Mouse (Mus musculus) liver, embryonic 11.5 days (tissue): ENCODE measurements around the gene Nod2. TPM values are rescaled to one million over a fixed set of nuclear protein-coding genes. Genes with fewer than 3 reads are reported as not detected.
A peak's percentile ranks its signal among the peaks of the same experiment; 100 is the strongest.

ENCODE experiments used
- ATAC-seq: fragments of 200-750 bp; cut with Nextera tagmentation; replicated peaks from 2 replicates; pipeline ENCODE4 v1.8.0; 2017; ENCODE audit warnings: moderate number of reproducible peaks, mild to moderate bottlenecking, moderate TSS enrichment, moderate library complexity; ENCODE audit not compliant: low FRiP score
- DNase-seq: peaks from one replicate; pipeline ENCODE4 v3.0.0-alpha.2; 2017; ENCODE audit warnings: low spot score
- H3K27ac ChIP-seq: fragments of 300-500 bp; sonication (generic); 2 replicates; pipeline ENCODE4 v1.5.1; 2014; ENCODE audit warnings: mild to moderate bottlenecking, low read depth, low read length, control low read depth
- H3K27me3 ChIP-seq: fragments of 300-500 bp; sonication (generic); replicated peaks from 2 replicates; pipeline ENCODE4 v1.6.1; 2014; ENCODE audit warnings: low read length, mixed read lengths; ENCODE audit not compliant: control insufficient read depth, insufficient read depth
- H3K36me3 ChIP-seq: fragments of 300-500 bp; sonication (generic); 2 replicates; pipeline ENCODE4 v1.6.1; 2014; ENCODE audit warnings: mild to moderate bottlenecking, low read length, moderate library complexity, mixed read lengths; ENCODE audit not compliant: control insufficient read depth, insufficient read depth
- H3K4me1 ChIP-seq: fragments of 300-500 bp; sonication (generic); replicated peaks from 2 replicates; pipeline ENCODE4 v1.6.1; 2014; ENCODE audit warnings: low read length, mixed read lengths; ENCODE audit not compliant: control insufficient read depth, insufficient read depth
- H3K4me2 ChIP-seq: fragments of 300-500 bp; sonication (generic); 2 replicates; pipeline ENCODE4 v1.6.1; 2014; ENCODE audit warnings: mild to moderate bottlenecking, control low read depth, moderate library complexity
- H3K4me3 ChIP-seq: fragments of 300-500 bp; sonication (generic); 2 replicates; pipeline ENCODE4 v1.5.1; 2014; ENCODE audit warnings: low read depth, low read length, control low read depth
- H3K9ac ChIP-seq: fragments of 300-500 bp; sonication (generic); 2 replicates; pipeline ENCODE4 v1.6.1; 2014; ENCODE audit warnings: low read depth, low read length, control low read depth
- H3K9me3 ChIP-seq: fragments of 300-500 bp; sonication (generic); 2 replicates; pipeline ENCODE4 v1.6.1; 2016; ENCODE audit warnings: low read length, inconsistent platforms, mixed read lengths; ENCODE audit not compliant: control insufficient read depth
- WGBS: fragments of 180-500 bp; shearing (Covaris S2); extraction: QIAGEN DNeasy Blood & Tissue Kit; methylation state at CpG from one replicate; pipeline ENCODE4 v1.1.7; 2014; 5-methylcytosine and 5-hydroxymethylcytosine counted together
- polyA plus RNA-seq: library from polyadenylated mRNA; unstranded; fragments of >200 nt; fragmentation: Nextera tagmentation; extraction: Ambion mirVana; gene quantifications from 2 replicates; pipeline ENCODE4 v1.2.1, GENCODE M21; 2014

The Nod2 gene
- polyA plus RNA-seq, 1 experiment from 2014 or later = 0.15 TPM

GRCm38 (mm10) chr8:88627265-88627991 lies 19.7 kb upstream of the Nod2 start:
- Histone ChIP-seq H3K9me3 (no peaks in the 10 kb centered on the region), H3K36me3 (no peaks in the 10 kb centered on the region), H3K4me2 (peak overlapping the region; percentile 83), H3K4me3 (peak overlapping the region; percentile 51), H3K27me3 (peaks cover 41% of the 10 kb centered on the region), H3K27ac (no peak overlapping the region), H3K9ac (peak overlapping the region; percentile 56), H3K4me1 (peaks cover 5% of the 10 kb centered on the region; the same call in 1 of the 2 replicates)
- DNase-seq = peak; percentile 55
- under 1% methylated on average over 105 of the region's 105 CpGs for WGBS
- peak; percentile 48 for ATAC-seq

GRCm38 (mm10) chr8:88628001-88628774 lies 18.9 kb upstream of the Nod2 start:
- H3K4me2 ChIP-seq = peak overlapping the region; percentile 83
- H3K27me3 ChIP-seq = peaks cover 41% of the 10 kb centered on the region
- ATAC-seq (no peak), DNase-seq (no peak)
- peaks cover 5% of the 10 kb centered on the region; the same call in 1 of the 2 replicates for H3K4me1 ChIP-seq
- H3K4me3 ChIP-seq = peak overlapping the region; percentile 51; the same call in 1 of the 2 replicates
- H3K9ac ChIP-seq = no peak overlapping the region; the same call in 1 of the 2 replicates
- no peaks in the 10 kb centered on the region for H3K36me3 ChIP-seq
- H3K27ac ChIP-seq = no peak overlapping the region
- WGBS = 65% methylated on average over 14 of the region's 14 CpGs
- H3K9me3 ChIP-seq = no peaks in the 10 kb centered on the region

GRCm38 (mm10) chr8:88630225-88630624 lies 16.9 kb upstream of the Nod2 start:
- no peak overlapping the region for H3K9ac ChIP-seq
- H3K4me2 ChIP-seq = no peak overlapping the region
- no peak overlapping the region for H3K27ac ChIP-seq
- H3K9me3 ChIP-seq = no peaks in the 10 kb centered on the region
- H3K36me3 ChIP-seq = no peaks in the 10 kb centered on the region
- ATAC-seq = no peak
- H3K27me3 ChIP-seq = peaks cover 40% of the 10 kb centered on the region
- no peak overlapping the region for H3K4me3 ChIP-seq
- whole genome bisulfite sequencing = 59% methylated on average over 4 of the region's 4 CpGs
- peaks cover 5% of the 10 kb centered on the region; the same call in 1 of the 2 replicates for H3K4me1 ChIP-seq
- DNase-seq = no peak

- DNase-seq (no peak), ATAC-seq (no peak)
- H3K4me3 ChIP-seq = no peak overlapping the region
- H3K4me2 ChIP-seq = no peak overlapping the region
- peaks cover 5% of the 10 kb centered on the region; the same call in 1 of the 2 replicates for H3K4me1 ChIP-seq
- H3K9me3 ChIP-seq = no peaks in the 10 kb centered on the region
- no peak overlapping the region for H3K27ac ChIP-seq
- no peaks in the 10 kb centered on the region for H3K36me3 ChIP-seq
- H3K27me3 ChIP-seq = peaks cover 32% of the 10 kb centered on the region
- no peak overlapping the region for H3K9ac ChIP-seq
Measured at GRCm38 (mm10) chr8:88631081-88631480, 16.0 kb upstream of the Nod2 start.

- Histone ChIP-seq H3K9me3 (no peaks in the 10 kb centered on the region), H3K27ac (no peak overlapping the region), H3K4me1 (no peaks in the 10 kb centered on the region), H3K27me3 (peaks cover 10% of the 10 kb centered on the region), H3K9ac (no peak overlapping the region), H3K4me3 (no peak overlapping the region), H3K36me3 (no peaks in the 10 kb centered on the region), H3K4me2 (no peak overlapping the region)
- no peak for DNase-seq
- WGBS = 62% methylated on average over 7 of the region's 7 CpGs
- no peak for ATAC-seq
Measured at GRCm38 (mm10) chr8:88633343-88633765, 13.8 kb upstream of the Nod2 start.

GRCm38 (mm10) chr8:88635474-88636397 lies 11.4 kb upstream of the Nod2 start, which contains the start of gene Snx20:
Snx20 (minus strand) TSS chr8:88636128.
- no peaks in the 10 kb centered on the region for H3K36me3 ChIP-seq
- ATAC-seq (0 out of 2 replicates have a peak, but pooled peaks have one; percentile 53), DNase-seq (no peak)
- 69% methylated on average over 14 of the region's 14 CpGs for WGBS
- H3K4me2 ChIP-seq = peak within 1 kb of the TSS; percentile 28
- H3K27me3 ChIP-seq = no peaks in the 10 kb centered on the region
- no peak within 1 kb of the TSS for H3K27ac ChIP-seq
- no peaks in the 10 kb centered on the region for H3K9me3 ChIP-seq
- H3K4me3 ChIP-seq = peak within 1 kb of the TSS; percentile 30
- H3K9ac ChIP-seq = no peak within 1 kb of the TSS
- H3K4me1 ChIP-seq = no peaks in the 10 kb centered on the region

GRCm38 (mm10) chr8:88637092-88638000 lies 9.8 kb upstream of the Nod2 start:
- Histone ChIP-seq H3K27me3 (no peaks in the 10 kb centered on the region), H3K36me3 (no peaks in the 10 kb centered on the region), H3K4me1 (no peaks in the 10 kb centered on the region), H3K9ac (no peak overlapping the region), H3K4me2 (no peak overlapping the region), H3K27ac (no peak overlapping the region), H3K9me3 (no peaks in the 10 kb centered on the region), H3K4me3 (no peak overlapping the region)
- WGBS = 74% methylated on average over 9 of the region's 9 CpGs
- ATAC-seq = no peak
- DNase-seq = no peak
